Mouse (Mus musculus) frontal cortex, postnatal 10 days (tissue): ENCODE results near the gene Baiap3.
A peak's percentile ranks its signal among the peaks of the same experiment; 100 is the strongest.

Source experiments
- DNase-seq, 2 experiments: peaks; one replicate each; pipeline ENCODE4 v3.0.0; 2022; ENCODE audit warnings: low spot score in 2 of 2, mixed read lengths in 1 of 2

The Baiap3 gene

DNA sequence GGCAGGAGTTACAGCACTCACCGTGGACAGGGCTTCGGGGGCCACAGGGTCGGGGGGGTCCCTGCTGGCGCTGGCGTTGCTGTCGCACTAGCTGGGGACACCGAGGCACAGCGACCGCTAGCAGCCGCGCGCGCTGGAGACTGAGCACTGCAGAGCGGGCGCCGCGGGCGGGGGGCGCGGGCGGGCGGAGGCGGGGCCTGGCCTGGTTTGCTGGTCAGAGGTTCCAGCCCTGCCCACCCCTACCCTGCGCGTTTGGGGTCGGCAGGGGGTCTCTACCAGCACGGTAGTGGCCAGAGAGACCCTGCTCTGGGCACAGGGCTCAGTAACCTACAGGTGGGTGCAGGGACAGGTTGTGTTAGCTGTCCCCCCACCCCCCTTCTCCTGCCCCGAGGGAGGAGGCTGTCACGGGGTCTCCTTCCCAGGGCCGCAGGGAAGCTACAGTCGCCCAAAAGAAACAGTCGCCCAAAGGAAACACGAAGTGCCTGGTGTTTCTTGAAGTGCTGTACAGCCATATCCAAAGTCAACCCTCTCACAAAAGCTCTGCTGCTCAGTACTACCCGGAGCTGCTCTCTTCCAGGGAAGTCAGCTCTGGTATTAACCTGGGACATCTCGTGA is at the start of gene Baiap3:
Gene Baiap3, minus strand, starts transcription at position 225 of the 615 bp plus-strand sequence.
- no peak for DNase-seq

DNA sequence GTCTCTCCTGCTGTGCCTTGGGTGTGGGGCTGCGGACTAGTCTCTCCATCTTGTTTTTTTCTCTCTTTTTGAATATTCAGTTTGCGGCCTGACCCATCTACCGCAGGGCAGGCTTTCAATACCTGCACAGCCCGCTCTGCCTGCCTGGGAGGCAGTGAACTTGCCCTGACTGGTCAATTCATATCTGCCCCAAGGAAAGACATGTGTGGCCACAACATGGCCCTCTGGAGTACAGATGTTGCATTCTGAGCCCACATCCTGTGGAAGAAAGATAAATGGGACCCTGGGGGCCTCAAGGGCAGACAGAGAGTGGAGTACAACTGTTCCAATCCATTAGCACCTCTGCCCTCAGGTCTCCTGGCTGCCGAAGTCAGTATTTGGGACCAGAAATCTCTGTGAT is 41.9 kb upstream of the Baiap3 start, which contains the start of gene Prss34:
Gene Prss34, plus strand, starts transcription at position 301 of the 400 bp plus-strand sequence.
- no peak for DNase-seq

DNA sequence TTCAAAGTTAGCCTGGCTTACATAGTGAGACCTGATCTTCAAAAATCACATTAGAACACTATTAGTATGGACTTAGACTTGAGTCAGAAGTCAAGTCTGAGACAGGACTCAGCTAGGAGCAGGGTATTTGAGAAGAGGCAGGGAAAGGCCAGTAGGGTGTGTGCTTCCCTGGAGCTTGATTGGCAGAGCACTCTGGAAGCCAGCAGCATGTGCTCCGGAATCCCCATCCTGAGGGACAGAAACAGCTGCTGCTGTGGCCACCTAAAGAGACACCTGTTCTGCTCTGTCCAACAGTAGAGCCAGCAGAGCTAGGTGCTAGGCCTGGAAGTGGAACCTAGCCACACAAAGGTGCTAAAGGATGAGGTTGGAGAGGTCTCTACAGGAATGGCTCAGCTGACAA is 37.9 kb upstream of the Baiap3 start:
- DNase-seq: no peak

DNA sequence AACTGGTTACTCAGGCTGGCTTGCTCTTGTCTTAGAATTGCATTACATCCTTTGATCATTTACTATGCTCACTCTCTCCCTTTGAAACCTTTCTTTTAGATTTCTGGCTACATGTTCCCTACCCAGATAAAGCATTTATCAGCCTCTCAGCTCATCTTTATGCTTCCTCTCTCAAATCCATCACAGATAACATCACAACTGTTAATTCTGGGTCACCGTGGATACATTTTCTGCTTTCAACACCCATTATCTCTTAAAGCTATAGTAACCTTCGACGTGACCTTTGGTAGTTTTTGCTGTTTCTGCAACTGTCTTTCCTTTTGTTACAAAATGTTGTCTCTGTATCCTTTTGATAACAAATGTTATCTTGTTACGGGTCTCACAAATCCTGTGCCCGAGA is 37.3 kb upstream of the Baiap3 start:
- no peak for DNase-seq

DNA sequence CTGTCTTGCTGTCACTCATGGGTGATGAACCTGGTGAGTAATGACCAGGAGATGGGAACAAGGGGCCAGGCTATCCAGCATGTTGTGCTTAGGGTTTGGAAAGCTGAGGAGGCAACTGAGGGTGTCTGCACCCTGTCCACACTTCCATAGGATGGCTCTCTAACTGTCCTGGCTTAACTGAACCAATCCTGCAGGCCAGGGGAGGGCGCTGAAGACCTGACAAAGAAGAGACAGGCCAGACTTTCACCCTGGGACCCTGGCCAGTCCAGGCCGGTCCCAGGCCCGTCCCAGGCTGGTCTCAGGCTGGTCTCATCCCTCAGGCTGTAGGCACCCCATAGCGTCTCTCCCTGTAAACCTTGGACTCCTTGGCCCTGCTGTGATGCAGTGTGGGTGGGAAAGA is 34.2 kb upstream of the Baiap3 start:
- DNase-seq: no peak

DNA sequence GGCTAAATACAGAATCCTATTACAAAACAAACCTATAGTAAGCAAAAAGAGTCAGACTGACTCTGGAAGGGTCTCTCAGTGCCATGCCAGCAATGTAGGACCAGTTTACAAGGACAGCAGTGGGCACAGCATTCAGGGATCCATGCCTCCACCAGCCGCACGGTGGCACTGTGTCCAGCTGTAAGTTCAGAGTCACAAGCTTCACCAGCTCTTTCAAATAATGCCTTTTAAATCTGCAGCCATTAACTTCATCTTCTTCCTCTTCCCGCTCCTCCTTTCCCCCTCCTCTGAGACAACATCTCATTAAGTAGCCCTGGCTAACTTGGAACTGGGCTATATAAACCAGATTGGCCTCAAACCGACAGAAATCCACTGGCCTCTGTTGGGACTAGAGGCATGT is 32.7 kb upstream of the Baiap3 start:
- DNase-seq: peak in 1 of 2 experiments; percentile 38

DNA sequence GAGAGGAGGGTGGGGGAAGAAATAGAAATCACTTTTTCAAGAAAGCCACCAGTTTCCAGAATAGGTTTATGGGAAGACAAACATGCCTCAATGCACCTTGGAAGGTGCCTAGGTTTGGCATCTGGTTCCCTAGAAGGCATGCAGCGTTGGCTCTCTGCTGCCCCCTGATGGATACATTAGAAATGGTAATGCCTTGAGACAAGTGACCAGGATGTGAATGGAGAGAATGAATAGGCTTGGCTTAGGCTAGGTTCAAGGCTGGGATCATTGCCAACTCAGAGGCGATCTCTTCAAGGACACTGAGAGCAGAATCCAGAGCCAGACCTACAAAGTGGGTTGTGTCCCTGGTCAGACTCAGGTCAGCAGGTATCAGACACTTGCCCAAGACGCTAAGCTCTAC is 28.9 kb upstream of the Baiap3 start:
- peak in 1 of 2 experiments; percentile 30 for DNase-seq

DNA sequence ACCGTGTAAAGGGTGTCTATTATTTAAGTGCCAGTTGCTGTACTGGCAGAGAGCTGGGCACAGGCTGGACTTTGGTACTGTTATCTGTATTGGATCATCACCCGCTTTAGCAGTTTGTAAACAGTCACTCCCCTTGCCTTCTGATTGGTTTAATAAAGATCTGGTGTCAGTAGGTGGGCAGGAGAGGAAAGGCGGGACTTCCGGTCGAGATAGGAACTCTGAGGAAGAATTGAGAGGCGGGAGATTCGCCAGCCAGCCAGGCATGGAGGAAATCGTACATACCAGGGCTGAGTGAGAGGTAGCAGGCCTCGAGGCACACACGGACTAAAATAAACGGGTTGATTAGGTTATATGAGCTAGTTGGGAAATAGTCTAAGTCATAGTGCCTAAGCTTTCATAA is 26.0 kb upstream of the Baiap3 start:
- DNase-seq: no peak

DNA sequence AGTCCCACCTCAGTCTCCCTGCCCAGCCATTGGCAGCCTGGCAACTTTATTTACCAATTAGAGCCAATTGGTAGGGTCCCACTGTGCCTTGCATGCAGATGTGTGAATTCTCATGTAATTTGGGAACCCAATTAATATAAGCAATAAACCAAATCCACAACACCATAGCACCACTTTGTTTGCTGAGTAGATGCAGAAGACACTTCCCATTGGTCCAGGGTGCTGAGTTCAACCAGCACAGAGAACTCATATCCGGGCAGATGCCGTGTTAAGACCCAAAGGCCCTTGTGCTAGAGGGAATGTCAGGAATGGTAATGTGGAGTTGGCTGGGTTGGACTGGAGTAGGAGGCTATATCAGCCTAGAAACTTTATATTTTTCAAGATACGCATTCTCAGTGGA is 19.7 kb upstream of the Baiap3 start:
- no peak for DNase-seq

DNA sequence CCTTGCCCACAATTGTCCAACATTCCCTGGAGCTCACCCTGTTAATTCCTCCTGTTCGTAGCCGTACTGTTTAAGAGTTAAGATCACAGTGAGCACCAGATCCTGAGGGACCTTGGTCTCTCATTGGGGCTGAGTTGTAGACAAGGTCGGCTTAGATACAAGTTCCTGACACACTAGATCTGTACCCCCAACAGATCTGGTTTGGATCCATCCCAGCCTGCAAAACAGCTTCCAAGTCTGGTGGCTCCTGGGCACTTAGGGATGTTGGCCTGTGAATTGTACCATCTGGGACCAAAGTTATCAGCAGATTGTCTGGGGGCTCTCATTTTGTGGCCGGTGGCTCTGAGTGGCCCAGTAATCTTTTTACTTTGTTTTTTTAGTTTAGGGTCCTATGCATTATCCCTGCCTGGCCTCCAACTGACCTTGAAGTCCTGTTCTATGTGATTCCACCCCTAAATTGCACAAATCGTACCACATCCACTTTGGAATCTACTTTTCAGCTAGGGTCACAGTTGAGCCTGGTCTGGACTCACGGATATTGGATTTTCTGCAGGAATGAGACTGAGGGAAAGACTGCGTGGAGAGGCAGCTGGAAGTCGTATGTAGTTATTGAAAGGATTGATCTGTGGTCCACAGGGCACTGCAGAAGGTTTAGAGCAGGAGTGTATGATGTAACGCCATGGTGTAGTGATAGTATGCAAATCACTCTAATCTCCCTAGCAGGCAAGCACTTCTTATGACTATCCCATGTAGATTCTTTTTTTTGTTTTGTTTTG is 18.6 kb upstream of the Baiap3 start, which contains the start of gene Ube2i:
Gene Ube2i, minus strand, starts transcription at position 52 of the 776 bp plus-strand sequence.
- no peak for DNase-seq

DNA sequence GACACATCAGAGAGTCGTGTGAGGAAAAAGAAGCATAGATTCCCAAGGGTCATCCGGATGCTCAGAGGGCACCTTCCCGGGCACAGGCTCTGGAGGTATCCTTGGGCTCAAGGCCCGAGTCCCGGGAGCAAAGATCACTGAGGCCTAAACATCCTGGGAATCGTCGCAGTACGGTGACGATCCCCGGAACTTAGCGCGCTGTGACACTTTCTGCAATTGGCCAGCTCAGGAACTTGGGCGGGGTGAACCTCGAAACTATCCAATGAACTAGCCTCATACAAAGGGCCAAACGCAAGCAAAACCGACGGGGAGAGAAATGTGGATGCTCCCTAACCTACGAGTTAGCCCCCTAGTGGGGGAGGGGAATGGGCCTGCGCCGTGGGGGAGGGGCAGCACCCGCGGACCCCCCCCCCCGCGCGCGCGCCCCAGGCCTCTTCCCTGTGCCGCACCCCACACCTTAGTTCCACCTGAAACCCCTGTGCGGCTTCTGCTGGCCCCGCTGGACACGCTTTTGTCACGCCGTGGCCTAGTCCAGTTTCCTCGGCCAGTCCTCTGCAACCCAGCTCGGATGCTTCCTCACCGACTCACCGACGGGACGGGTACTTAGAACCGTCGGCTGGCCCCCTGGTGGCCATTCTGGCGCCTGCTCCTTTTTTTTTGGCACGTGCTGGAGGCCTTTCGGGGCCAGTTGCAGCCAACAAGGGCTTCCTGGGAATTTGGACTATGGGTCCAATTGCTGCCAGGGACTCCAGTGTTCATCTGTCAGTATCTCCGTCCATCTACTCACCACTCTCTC is 17.7 kb upstream of the Baiap3 start:
- DNase-seq: peak; percentile 91 to 94

DNA sequence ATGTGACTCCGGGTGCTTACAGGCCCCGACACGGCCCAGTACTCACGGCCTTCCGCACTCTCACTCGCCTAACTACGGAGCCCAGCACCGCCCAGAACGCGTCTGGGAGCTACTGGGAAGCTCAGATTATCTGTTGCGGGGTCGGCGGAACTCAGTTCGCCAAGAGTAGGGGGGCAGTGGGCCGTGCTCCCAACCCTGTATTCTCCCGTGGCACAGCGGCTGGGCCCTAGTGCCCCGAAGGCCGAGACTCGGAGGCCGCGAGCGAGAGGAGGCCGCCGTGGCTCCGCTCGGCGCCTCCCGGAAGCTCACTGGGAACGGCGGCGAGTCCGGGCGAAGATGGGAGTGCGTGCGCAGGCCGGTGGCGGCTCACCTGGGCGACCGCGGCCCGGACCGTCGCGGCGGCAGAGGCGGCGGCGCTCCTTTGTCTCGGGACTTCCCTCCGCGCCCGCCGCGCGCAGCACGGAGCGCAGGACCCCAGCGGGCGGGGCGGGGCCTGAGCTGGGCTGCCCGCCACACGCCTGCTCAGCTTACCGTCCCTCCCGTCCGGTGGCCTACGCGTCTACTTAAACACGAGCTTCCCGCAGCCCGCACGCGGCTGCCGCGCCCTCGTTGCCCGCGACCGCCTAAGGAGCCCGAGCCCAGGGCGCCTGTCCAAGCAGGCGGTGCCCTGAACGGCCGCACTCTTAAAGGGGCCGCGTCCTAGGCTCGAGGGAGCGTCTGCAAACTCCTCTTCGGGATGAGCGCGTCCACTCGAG is 17.0 kb upstream of the Baiap3 start:
- peak; percentile 80 to 89 for DNase-seq

DNA sequence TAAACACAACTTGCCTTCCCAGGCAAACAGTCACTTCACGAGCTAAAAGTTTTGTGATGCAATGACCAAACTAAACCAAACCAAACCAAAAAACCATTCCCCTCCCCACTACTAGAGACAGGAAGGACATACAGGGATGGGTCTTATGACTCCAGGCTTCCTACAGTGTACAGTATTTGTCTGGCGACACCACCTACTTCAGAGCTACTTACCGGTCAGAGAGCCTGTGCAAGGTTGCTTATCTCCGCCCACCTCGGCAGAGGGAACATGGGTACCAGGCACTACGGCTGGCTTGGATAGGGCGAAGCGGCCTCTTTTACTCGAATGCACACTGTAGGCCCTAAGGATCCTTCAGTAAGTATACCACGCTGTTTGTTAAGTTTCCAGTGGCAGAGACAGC is 16.2 kb upstream of the Baiap3 start:
- DNase-seq: no peak

DNA sequence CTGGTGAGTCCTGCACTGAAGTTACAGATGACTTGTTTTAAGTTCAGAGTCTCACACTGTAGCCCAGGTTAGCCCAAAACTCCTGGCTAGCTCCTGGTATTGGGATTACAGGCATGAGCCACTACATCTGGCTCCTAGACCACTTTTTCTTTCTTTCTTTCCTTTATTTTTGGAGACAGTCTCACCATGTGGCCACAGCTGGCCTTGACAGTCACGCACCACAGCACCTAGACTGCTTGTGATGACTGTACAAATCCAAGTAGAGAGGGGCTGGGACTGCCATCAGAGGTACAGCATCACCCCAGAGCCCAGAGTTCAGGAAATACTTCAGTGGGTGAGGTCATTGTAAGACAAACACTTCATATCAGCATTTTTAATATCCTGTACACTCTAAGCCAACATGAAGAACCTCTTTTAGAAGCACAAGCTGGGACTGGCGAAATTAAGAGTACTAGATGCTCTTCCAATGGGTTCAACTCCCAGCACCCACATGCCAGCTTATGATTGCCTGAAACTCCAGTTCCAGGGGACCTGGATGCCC is 14.7 kb upstream of the Baiap3 start:
- DNase-seq: no peak

DNA sequence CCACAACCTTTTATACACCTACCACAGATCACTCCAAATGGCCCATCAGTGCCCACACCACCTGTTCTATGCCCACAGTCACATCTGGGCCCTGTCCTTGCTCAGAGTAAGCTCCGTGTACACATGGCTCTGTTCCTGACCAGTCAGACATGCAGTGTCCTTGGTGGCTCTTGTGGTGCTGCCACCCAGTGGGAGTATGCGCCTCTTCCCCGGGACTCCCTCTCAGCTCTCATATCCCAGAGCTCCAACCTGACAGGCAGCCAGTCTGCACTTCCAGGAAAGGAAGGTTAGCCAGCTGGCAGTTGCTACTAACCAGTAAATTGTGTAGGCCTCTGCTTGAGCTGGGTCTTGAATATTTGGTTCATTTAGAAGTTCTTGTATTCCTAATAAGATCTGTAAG is 8.3 kb upstream of the Baiap3 start:
- no peak for DNase-seq

DNA sequence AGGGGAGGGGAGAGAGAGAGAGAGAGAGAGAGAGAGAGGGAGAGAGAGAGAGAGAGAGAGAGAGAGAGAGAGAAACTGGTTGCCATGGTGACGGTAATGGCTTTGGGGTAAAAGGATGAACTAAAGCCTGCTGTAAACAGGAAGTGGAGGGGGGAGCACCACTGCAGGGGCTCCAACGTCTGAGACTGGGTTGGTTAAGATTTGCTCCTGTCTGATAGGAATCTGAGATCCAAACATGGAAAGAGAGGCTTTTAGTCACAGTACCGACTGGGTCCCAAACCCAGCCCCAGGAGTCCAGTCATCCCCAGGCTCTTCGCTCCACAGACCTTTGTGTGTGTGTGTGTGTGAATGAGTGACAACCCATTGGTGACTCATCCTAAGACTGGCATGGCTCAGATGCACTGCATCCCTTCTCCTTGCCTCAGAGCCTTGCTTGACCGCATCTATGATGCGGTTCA is 1.7 kb upstream of the Baiap3 start:
- no peak for DNase-seq

DNA sequence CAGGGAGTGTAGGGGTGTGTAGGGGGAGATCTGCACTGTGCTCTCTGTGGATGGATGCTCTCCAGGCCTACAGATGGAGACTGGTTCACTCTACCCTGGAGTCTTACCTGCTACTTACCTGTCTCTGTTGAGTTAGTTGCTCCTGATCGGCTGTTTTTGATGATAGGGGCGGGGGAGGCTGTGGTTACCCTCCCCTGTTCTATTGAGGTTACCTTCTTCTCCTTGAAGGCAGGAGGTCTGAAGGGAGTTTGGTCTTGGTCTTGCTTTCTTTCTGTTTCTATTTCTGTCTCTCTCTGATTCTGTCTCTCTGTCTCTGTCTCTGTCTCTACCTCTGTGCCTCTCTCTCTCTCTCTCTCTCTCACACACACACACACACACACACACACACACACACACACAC is 1.1 kb downstream of the Baiap3 start:
- DNase-seq: no peak

DNA sequence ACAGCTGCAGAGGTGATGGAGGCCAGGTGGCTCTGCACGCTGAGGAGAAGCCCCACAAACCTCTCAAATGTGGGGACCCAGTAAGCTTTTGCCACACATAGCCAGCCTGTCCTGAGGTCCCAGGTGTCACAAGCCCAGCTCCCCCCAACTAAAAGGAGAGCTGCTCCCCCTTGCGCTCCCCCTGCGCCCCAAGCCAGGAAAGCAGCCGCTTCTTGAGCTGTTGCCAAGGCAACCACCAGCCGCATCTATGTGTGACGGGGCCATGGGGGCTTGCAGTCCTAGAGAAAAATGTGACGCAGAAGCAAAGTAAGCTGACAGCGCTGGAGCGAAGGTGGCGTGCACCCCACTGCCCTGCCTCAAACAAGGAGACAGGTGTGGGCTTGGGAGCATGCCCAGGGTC is 2.4 kb downstream of the Baiap3 start:
- DNase-seq: peak; percentile 58 to 66

DNA sequence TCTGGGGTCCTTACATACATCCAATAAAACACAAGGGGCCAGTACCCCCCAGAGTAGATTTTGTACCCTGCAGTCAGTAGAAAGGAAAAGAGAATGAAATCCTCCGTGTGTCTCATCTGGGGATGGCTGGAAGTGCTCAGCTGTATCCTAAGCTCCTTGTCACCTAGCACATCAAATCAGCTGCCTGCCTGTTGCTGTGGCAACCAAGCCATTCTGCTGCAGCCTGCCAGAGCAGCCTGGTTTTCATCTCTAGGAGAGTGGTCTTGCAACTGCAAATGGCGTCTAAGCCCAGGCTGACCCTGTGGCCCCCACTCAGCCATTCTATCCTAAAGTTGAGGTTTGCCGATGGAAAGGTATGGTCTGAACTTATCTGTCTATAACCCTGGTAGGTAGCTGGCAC is 3.5 kb downstream of the Baiap3 start:
- DNase-seq: no peak

DNA sequence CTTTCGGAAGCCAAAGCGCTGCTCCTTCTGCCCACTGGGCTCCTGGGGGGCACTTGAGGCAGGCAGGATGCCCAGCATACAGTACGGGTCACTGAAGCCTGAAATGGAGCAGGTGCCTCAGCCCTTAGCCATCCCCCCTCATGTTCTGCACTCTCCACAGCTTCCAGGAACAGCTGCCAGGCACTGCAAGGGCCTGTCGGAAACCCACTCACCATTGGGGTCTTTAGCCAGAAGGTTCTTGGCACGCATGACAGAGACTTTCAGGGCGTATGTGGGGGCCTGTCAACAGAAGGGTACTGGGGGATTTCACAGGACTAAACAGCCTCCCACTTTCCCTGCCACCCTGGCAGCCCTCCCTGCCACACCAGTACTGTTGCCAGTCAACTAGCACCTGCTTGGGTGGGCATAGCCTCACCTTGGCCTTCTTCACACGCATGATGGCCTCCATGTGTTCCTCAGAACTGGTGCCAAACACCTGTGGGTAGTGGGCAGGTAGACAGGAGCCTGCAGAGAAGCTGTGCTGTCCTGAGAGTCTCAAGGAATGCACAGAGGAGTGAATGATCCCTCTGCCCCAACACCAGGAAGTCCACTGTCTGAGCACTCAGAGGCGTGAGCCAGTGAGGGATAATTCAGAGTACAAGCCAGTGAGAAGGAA is 5.9 kb downstream of the Baiap3 start:
- DNase-seq: no peak
